Mouse (Mus musculus) embryonic facial prominence, embryonic 14.5 days (tissue): Measurements from ENCODE around the gene Ahr. TPM values are rescaled to one million over a fixed set of nuclear protein-coding genes. Genes with fewer than 3 reads are reported as not detected.
A peak's percentile ranks its signal among the peaks of the same experiment; 100 is the strongest.

ENCODE experiments used
- ATAC-seq: fragments of 200-750 bp; cut with Nextera tagmentation; 2 replicates; pipeline ENCODE4 v1.8.0; 2017; ENCODE audit warnings: low read depth, moderate number of reproducible peaks, moderate TSS enrichment
- DNase-seq: peaks from one replicate; pipeline ENCODE4 v3.0.0-alpha.2; 2015; ENCODE audit warnings: low spot score
- H3K27ac ChIP-seq: fragments of 300-500 bp; sonication (generic); replicated peaks from 2 replicates; pipeline ENCODE4 v1.5.1; 2014; ENCODE audit warnings: low read depth, mild to moderate bottlenecking, low read length, moderate library complexity
- H3K27me3 ChIP-seq: fragments of 300-500 bp; sonication (generic); replicated peaks from 2 replicates; pipeline ENCODE4 v1.6.1; 2014; ENCODE audit warnings: low read length; ENCODE audit not compliant: control insufficient read depth, insufficient read depth
- H3K36me3 ChIP-seq: fragments of 300-500 bp; sonication (generic); 2 replicates; pipeline ENCODE4 v1.6.1; 2014; ENCODE audit warnings: low read length, mixed read lengths; ENCODE audit not compliant: control insufficient read depth, insufficient read depth
- H3K4me1 ChIP-seq: fragments of 300-500 bp; sonication (generic); 2 replicates; pipeline ENCODE4 v1.6.1; 2014; ENCODE audit warnings: antibody characterized with exemption, low read length; ENCODE audit not compliant: control insufficient read depth, insufficient read depth
- H3K4me2 ChIP-seq: fragments of 300-500 bp; sonication (generic); 2 replicates; pipeline ENCODE4 v1.6.1; 2014; ENCODE audit warnings: low read depth, mild to moderate bottlenecking, low read length, moderate library complexity, mixed read lengths
- H3K4me3 ChIP-seq: fragments of 300-500 bp; sonication (generic); 2 replicates; pipeline ENCODE4 v1.5.1; 2014; ENCODE audit warnings: low read depth, mild to moderate bottlenecking, low read length
- H3K9ac ChIP-seq: fragments of 300-500 bp; sonication (generic); 2 replicates; pipeline ENCODE4 v1.6.1; 2014; ENCODE audit warnings: low read depth, mild to moderate bottlenecking, low read length, moderate library complexity, mixed read lengths
- H3K9me3 ChIP-seq: fragments of 300-500 bp; sonication (generic); 2 replicates; pipeline ENCODE4 v1.6.1; 2016; ENCODE audit warnings: low read length; ENCODE audit not compliant: control insufficient read depth
- WGBS: fragments of 180-500 bp; shearing (Covaris S2); extraction: QIAGEN DNeasy Blood & Tissue Kit; methylation state at CpG from one replicate; pipeline ENCODE4 v1.1.7; 2014; 5-methylcytosine and 5-hydroxymethylcytosine counted together
- polyA plus RNA-seq: library from polyadenylated mRNA; unstranded; fragments of >200 nt; fragmentation: Nextera tagmentation; extraction: Ambion mirVana; gene quantifications from 2 replicates; pipeline ENCODE4 v1.2.1, GENCODE M21; 2014

Ahr gene
- polyA plus RNA-seq, 1 experiment from 2014 or later: 17.7 TPM

GRCm38 (mm10) chr12:35522585-35523103, 12.2 kb downstream of the Ahr start:
- Histone ChIP-seq H3K27ac (no peak overlapping the region), H3K36me3 (peaks cover 3% of the 10 kb centered on the region; the same call in 1 of the 2 replicates), H3K9ac (no peak overlapping the region), H3K4me1 (no peaks in the 10 kb centered on the region), H3K4me3 (no peak overlapping the region), H3K27me3 (no peaks in the 10 kb centered on the region), H3K4me2 (no peak overlapping the region), H3K9me3 (no peaks in the 10 kb centered on the region)
- 91% methylated on average over 9 of the region's 9 CpGs for WGBS
- DNase-seq (no peak), ATAC-seq (no peak)

- Histone ChIP-seq H3K9ac (no peak overlapping the region), H3K36me3 (peaks cover 12% of the 10 kb centered on the region; the same call in 1 of the 2 replicates)
- no peak for DNase-seq
These were observed 19.2 kb downstream of the Ahr start for GRCm38 (mm10) chr12:35515621-35516020.

GRCm38 (mm10) chr12:35514671-35515070, 20.2 kb downstream of the Ahr start:
- no peaks in the 10 kb centered on the region for H3K27me3 ChIP-seq
- 43% methylated on average over 2 of the region's 2 CpGs for WGBS
- no peak for DNase-seq

More at GRCm38 (mm10) chr12:35515621-35516020, 19.2 kb downstream of the Ahr start:
- WGBS: 65% methylated on average over 3 of the region's 3 CpGs
- Histone ChIP-seq H3K4me3 (no peak overlapping the region), H3K4me2 (no peak overlapping the region), H3K4me1 (no peaks in the 10 kb centered on the region), H3K27ac (0 out of 2 replicates have a peak overlapping the region, but pooled peaks have one; percentile 6), H3K9me3 (no peaks in the 10 kb centered on the region), H3K27me3 (no peaks in the 10 kb centered on the region)
- ATAC-seq: no peak

GRCm38 (mm10) chr12:35510711-35511110, 24.1 kb downstream of the Ahr start:
- Histone ChIP-seq H3K4me3 (no peak overlapping the region), H3K27ac (no peak overlapping the region), H3K27me3 (no peaks in the 10 kb centered on the region), H3K9ac (no peak overlapping the region), H3K36me3 (peaks cover 23% of the 10 kb centered on the region), H3K9me3 (no peaks in the 10 kb centered on the region), H3K4me1 (no peaks in the 10 kb centered on the region), H3K4me2 (no peak overlapping the region)
- ATAC-seq (no peak), DNase-seq (no peak)
- 86% methylated on average over 5 of the region's 5 CpGs for WGBS

More at GRCm38 (mm10) chr12:35514671-35515070, 20.2 kb downstream of the Ahr start:
- Histone ChIP-seq H3K36me3 (peaks cover 17% of the 10 kb centered on the region), H3K4me3 (no peak overlapping the region), H3K9ac (no peak overlapping the region), H3K4me1 (no peaks in the 10 kb centered on the region), H3K4me2 (no peak overlapping the region), H3K9me3 (no peaks in the 10 kb centered on the region), H3K27ac (no peak overlapping the region)
- no peak for ATAC-seq

- Histone ChIP-seq H3K36me3 (peaks cover 37% of the 10 kb centered on the region), H3K4me2 (no peak overlapping the region), H3K9me3 (no peaks in the 10 kb centered on the region), H3K4me1 (no peaks in the 10 kb centered on the region), H3K4me3 (no peak overlapping the region), H3K27me3 (no peaks in the 10 kb centered on the region), H3K27ac (no peak overlapping the region), H3K9ac (no peak overlapping the region)
- DNase-seq (no peak), ATAC-seq (no peak)
- 89% methylated on average over 2 of the region's 2 CpGs for WGBS
These were observed 28.5 kb downstream of the Ahr start for GRCm38 (mm10) chr12:35506383-35506782.

GRCm38 (mm10) chr12:35504081-35504480, 30.8 kb downstream of the Ahr start:
- Histone ChIP-seq H3K27ac (no peak overlapping the region), H3K27me3 (no peaks in the 10 kb centered on the region), H3K4me2 (no peak overlapping the region), H3K36me3 (peaks cover 34% of the 10 kb centered on the region), H3K9me3 (no peaks in the 10 kb centered on the region), H3K4me3 (no peak overlapping the region), H3K9ac (no peak overlapping the region), H3K4me1 (no peaks in the 10 kb centered on the region)
- WGBS: 79% methylated on average over 15 of the region's 15 CpGs
- DNase-seq (no peak), ATAC-seq (no peak)

GRCm38 (mm10) chr12:35503586-35503985, 31.3 kb downstream of the Ahr start:
- no peak overlapping the region for H3K9ac ChIP-seq
- no peak for ATAC-seq
- peaks cover 34% of the 10 kb centered on the region for H3K36me3 ChIP-seq
- H3K27me3 ChIP-seq: no peaks in the 10 kb centered on the region
- H3K4me3 ChIP-seq: no peak overlapping the region
- H3K9me3 ChIP-seq: no peaks in the 10 kb centered on the region
- no peak overlapping the region for H3K27ac ChIP-seq
- no peak overlapping the region for H3K4me2 ChIP-seq
- no peak for DNase-seq
- no peaks in the 10 kb centered on the region for H3K4me1 ChIP-seq
- 86% methylated on average over 7 of the region's 7 CpGs for WGBS

GRCm38 (mm10) chr12:35501476-35501875, 33.4 kb downstream of the Ahr start:
- ATAC-seq: no peak
- H3K4me2 ChIP-seq: no peak overlapping the region
- WGBS: 28% methylated on average over 2 of the region's 2 CpGs

GRCm38 (mm10) chr12:35495195-35495594, 39.6 kb downstream of the Ahr start:
- Histone ChIP-seq H3K36me3 (peaks cover 4% of the 10 kb centered on the region; the same call in 1 of the 2 replicates), H3K9me3 (no peaks in the 10 kb centered on the region), H3K4me1 (no peaks in the 10 kb centered on the region), H3K27ac (no peak overlapping the region), H3K4me2 (no peak overlapping the region), H3K27me3 (no peaks in the 10 kb centered on the region), H3K4me3 (no peak overlapping the region), H3K9ac (no peak overlapping the region)
- WGBS: 42% methylated on average over 4 of the region's 4 CpGs
- peak; percentile 87 for DNase-seq
- ATAC-seq: peak; percentile 78; the same call in 1 of the 2 replicates

More at GRCm38 (mm10) chr12:35501476-35501875, 33.4 kb downstream of the Ahr start:
- H3K4me3 ChIP-seq: no peak overlapping the region
- no peak overlapping the region for H3K27ac ChIP-seq
- H3K9ac ChIP-seq: no peak overlapping the region
- H3K9me3 ChIP-seq: no peaks in the 10 kb centered on the region
- H3K36me3 ChIP-seq: peaks cover 34% of the 10 kb centered on the region
- DNase-seq: no peak
- no peaks in the 10 kb centered on the region for H3K27me3 ChIP-seq
- H3K4me1 ChIP-seq: no peaks in the 10 kb centered on the region
